Mouse (Mus musculus): ENCODE measurements around the gene Rnf5. TPM values are rescaled to one million over a fixed set of nuclear protein-coding genes. Genes with fewer than 3 reads are reported as not detected.

Rnf5 gene
- polyA plus RNA-seq, 1 experiment from 2014 or later: 197 TPM

GRCm38 (mm10) chr17:34564003-34564421 lies 39.5 kb downstream of the Rnf5 start, which contains the start of gene Notch4:
Gene Notch4, plus strand, starts transcription at chr17:34564268.
- peak within 1 kb of the TSS; percentile 46 for H3K9ac ChIP-seq (ENCODE audit: low read depth, low read length)
- ATAC-seq: peak; percentile 68
- 8% methylated on average over 6 of the region's 6 CpGs for WGBS

GRCm38 (mm10) chr17:34563354-34563753 lies 40.1 kb downstream of the Rnf5 start:
- Histone ChIP-seq H3K4me3 (ENCODE audit: low read length) (no peak overlapping the region), H3K4me2 (ENCODE audit: low read depth, low read length) (no peak overlapping the region), H3K9me3 (ENCODE audit: control insufficient read depth, low read length) (no peaks in the 10 kb centered on the region), H3K4me1 (ENCODE audit: control insufficient read depth, insufficient read depth, low read length) (peaks cover 9% of the 10 kb centered on the region), H3K27ac (ENCODE audit: low read length) (no peak overlapping the region), H3K36me3 (ENCODE audit: control insufficient read depth, insufficient read depth, low read length) (no peaks in the 10 kb centered on the region), H3K27me3 (replicated peaks; ENCODE audit: control insufficient read depth, insufficient read depth, low read length) (no peaks in the 10 kb centered on the region), H3K9ac (ENCODE audit: low read depth, low read length) (0 out of 2 replicates have a peak overlapping the region, but pooled peaks have one; percentile 29)
- WGBS: 73% methylated on average over 11 of the region's 11 CpGs
- ATAC-seq: no peak

More at GRCm38 (mm10) chr17:34564003-34564421, 39.5 kb downstream of the Rnf5 start, which contains the start of gene Notch4:
- peak within 1 kb of the TSS; percentile 34 for H3K4me2 ChIP-seq (ENCODE audit: low read depth, low read length)
- no peaks in the 10 kb centered on the region for H3K27me3 ChIP-seq (replicated peaks; ENCODE audit: control insufficient read depth, insufficient read depth, low read length)
- H3K9me3 ChIP-seq (ENCODE audit: control insufficient read depth, low read length): no peaks in the 10 kb centered on the region
- peak within 1 kb of the TSS; percentile 16; the same call in 1 of the 2 replicates for H3K4me3 ChIP-seq (ENCODE audit: low read length)
- peaks cover 9% of the 10 kb centered on the region for H3K4me1 ChIP-seq (ENCODE audit: control insufficient read depth, insufficient read depth, low read length)
- no peaks in the 10 kb centered on the region for H3K36me3 ChIP-seq (ENCODE audit: control insufficient read depth, insufficient read depth, low read length)
- H3K27ac ChIP-seq (ENCODE audit: low read length): peak within 1 kb of the TSS; percentile 65

GRCm38 (mm10) chr17:34562595-34562994 lies 40.9 kb downstream of the Rnf5 start:
- ATAC-seq: no peak
- H3K36me3 ChIP-seq (ENCODE audit: control insufficient read depth, insufficient read depth, low read length): no peaks in the 10 kb centered on the region
- no peak overlapping the region for H3K4me3 ChIP-seq (ENCODE audit: low read length)
- H3K4me2 ChIP-seq (ENCODE audit: low read depth, low read length): no peak overlapping the region
- no peak overlapping the region for H3K9ac ChIP-seq (ENCODE audit: low read depth, low read length)
- no peaks in the 10 kb centered on the region for H3K27me3 ChIP-seq (replicated peaks; ENCODE audit: control insufficient read depth, insufficient read depth, low read length)
- WGBS: 55% methylated on average over 3 of the region's 3 CpGs
- H3K27ac ChIP-seq (ENCODE audit: low read length): no peak overlapping the region
- no peaks in the 10 kb centered on the region for H3K9me3 ChIP-seq (ENCODE audit: control insufficient read depth, low read length)
- H3K4me1 ChIP-seq (ENCODE audit: control insufficient read depth, insufficient read depth, low read length): peaks cover 9% of the 10 kb centered on the region

- no peak for ATAC-seq
- no peaks in the 10 kb centered on the region for H3K9me3 ChIP-seq (ENCODE audit: control insufficient read depth, low read length)
- no peak overlapping the region for H3K9ac ChIP-seq (ENCODE audit: low read depth, low read length)
- peak overlapping the region; percentile 35; the same call in 1 of the 2 replicates for H3K27ac ChIP-seq (ENCODE audit: low read length)
- H3K4me2 ChIP-seq (ENCODE audit: low read depth, low read length): no peak overlapping the region
- peaks cover 9% of the 10 kb centered on the region for H3K4me1 ChIP-seq (ENCODE audit: control insufficient read depth, insufficient read depth, low read length)
- no peaks in the 10 kb centered on the region for H3K36me3 ChIP-seq (ENCODE audit: control insufficient read depth, insufficient read depth, low read length)
- H3K4me3 ChIP-seq (ENCODE audit: low read length): no peak overlapping the region
- H3K27me3 ChIP-seq (replicated peaks; ENCODE audit: control insufficient read depth, insufficient read depth, low read length): no peaks in the 10 kb centered on the region
- WGBS: 47% methylated on average over 8 of the region's 8 CpGs
Observed at GRCm38 (mm10) chr17:34561200-34561599, 42.3 kb downstream of the Rnf5 start.

GRCm38 (mm10) chr17:34560438-34560837 lies 43.1 kb downstream of the Rnf5 start:
- Histone ChIP-seq H3K27ac (ENCODE audit: low read length) (no peak overlapping the region), H3K4me3 (ENCODE audit: low read length) (no peak overlapping the region), H3K36me3 (ENCODE audit: control insufficient read depth, insufficient read depth, low read length) (no peaks in the 10 kb centered on the region), H3K9ac (ENCODE audit: low read depth, low read length) (no peak overlapping the region), H3K27me3 (replicated peaks; ENCODE audit: control insufficient read depth, insufficient read depth, low read length) (no peaks in the 10 kb centered on the region), H3K9me3 (ENCODE audit: control insufficient read depth, low read length) (no peaks in the 10 kb centered on the region), H3K4me2 (ENCODE audit: low read depth, low read length) (no peak overlapping the region), H3K4me1 (ENCODE audit: control insufficient read depth, insufficient read depth, low read length) (peaks cover 9% of the 10 kb centered on the region)
- WGBS: 93% methylated on average over 6 of the region's 6 CpGs
- no peak for ATAC-seq

- H3K9me3 ChIP-seq (ENCODE audit: control insufficient read depth, low read length): no peaks in the 10 kb centered on the region
- H3K27ac ChIP-seq (ENCODE audit: low read length): no peak overlapping the region
- H3K4me3 ChIP-seq (ENCODE audit: low read length): no peak overlapping the region
- H3K4me2 ChIP-seq (ENCODE audit: low read depth, low read length): no peak overlapping the region
- no peak overlapping the region for H3K9ac ChIP-seq (ENCODE audit: low read depth, low read length)
- H3K27me3 ChIP-seq (replicated peaks; ENCODE audit: control insufficient read depth, insufficient read depth, low read length): no peaks in the 10 kb centered on the region
- peak; percentile 73 for ATAC-seq
- H3K36me3 ChIP-seq (ENCODE audit: control insufficient read depth, insufficient read depth, low read length): no peaks in the 10 kb centered on the region
- WGBS: 26% methylated on average over 15 of the region's 15 CpGs
- peaks cover 9% of the 10 kb centered on the region for H3K4me1 ChIP-seq (ENCODE audit: control insufficient read depth, insufficient read depth, low read length)
Observed at GRCm38 (mm10) chr17:34559895-34560294, 43.6 kb downstream of the Rnf5 start.

- Histone ChIP-seq H3K27me3 (replicated peaks; ENCODE audit: control insufficient read depth, insufficient read depth, low read length) (no peaks in the 10 kb centered on the region), H3K36me3 (ENCODE audit: control insufficient read depth, insufficient read depth, low read length) (no peaks in the 10 kb centered on the region), H3K27ac (ENCODE audit: low read length) (no peak overlapping the region), H3K4me1 (ENCODE audit: control insufficient read depth, insufficient read depth, low read length) (peaks cover 6% of the 10 kb centered on the region), H3K4me3 (ENCODE audit: low read length) (no peak overlapping the region), H3K4me2 (ENCODE audit: low read depth, low read length) (no peak overlapping the region), H3K9me3 (ENCODE audit: control insufficient read depth, low read length) (no peaks in the 10 kb centered on the region), H3K9ac (ENCODE audit: low read depth, low read length) (no peak overlapping the region)
- ATAC-seq: no peak
- WGBS: 78% methylated on average over 7 of the region's 7 CpGs
Observed at GRCm38 (mm10) chr17:34559116-34559515, 44.4 kb downstream of the Rnf5 start.

- no peak overlapping the region for H3K9ac ChIP-seq (ENCODE audit: low read depth, low read length)
- H3K4me2 ChIP-seq (ENCODE audit: low read depth, low read length): no peak overlapping the region
- H3K4me3 ChIP-seq (ENCODE audit: low read length): no peak overlapping the region
- H3K27ac ChIP-seq (ENCODE audit: low read length): no peak overlapping the region
- 0 out of 2 replicates have a peak, but pooled peaks cover 3% of the 10 kb centered on the region for H3K4me1 ChIP-seq (ENCODE audit: control insufficient read depth, insufficient read depth, low read length)
- no peaks in the 10 kb centered on the region for H3K9me3 ChIP-seq (ENCODE audit: control insufficient read depth, low read length)
- H3K27me3 ChIP-seq (replicated peaks; ENCODE audit: control insufficient read depth, insufficient read depth, low read length): no peaks in the 10 kb centered on the region
- 68% methylated on average over 11 of the region's 11 CpGs for WGBS
- ATAC-seq: no peak
- no peaks in the 10 kb centered on the region for H3K36me3 ChIP-seq (ENCODE audit: control insufficient read depth, insufficient read depth, low read length)
Observed at GRCm38 (mm10) chr17:34557411-34557810, 46.1 kb downstream of the Rnf5 start.

GRCm38 (mm10) chr17:34556406-34556805 lies 47.1 kb downstream of the Rnf5 start:
- H3K4me3 ChIP-seq (ENCODE audit: low read length): no peak overlapping the region
- no peak overlapping the region for H3K27ac ChIP-seq (ENCODE audit: low read length)
- H3K9me3 ChIP-seq (ENCODE audit: control insufficient read depth, low read length): no peaks in the 10 kb centered on the region
- ATAC-seq: no peak
- 79% methylated on average over 8 of the region's 8 CpGs for WGBS
- no peaks in the 10 kb centered on the region for H3K36me3 ChIP-seq (ENCODE audit: control insufficient read depth, insufficient read depth, low read length)
- no peak overlapping the region for H3K9ac ChIP-seq (ENCODE audit: low read depth, low read length)
- 0 out of 2 replicates have a peak, but pooled peaks cover 3% of the 10 kb centered on the region for H3K4me1 ChIP-seq (ENCODE audit: control insufficient read depth, insufficient read depth, low read length)
- no peaks in the 10 kb centered on the region for H3K27me3 ChIP-seq (replicated peaks; ENCODE audit: control insufficient read depth, insufficient read depth, low read length)
- H3K4me2 ChIP-seq (ENCODE audit: low read depth, low read length): no peak overlapping the region

GRCm38 (mm10) chr17:34555483-34555882 lies 48.0 kb downstream of the Rnf5 start:
- H3K4me1 ChIP-seq (ENCODE audit: control insufficient read depth, insufficient read depth, low read length): 0 out of 2 replicates have a peak, but pooled peaks cover 3% of the 10 kb centered on the region
- H3K27ac ChIP-seq (ENCODE audit: low read length): no peak overlapping the region
- WGBS: 18% methylated on average over 5 of the region's 5 CpGs
- no peak; the same call in 1 of the 2 replicates for ATAC-seq
- H3K36me3 ChIP-seq (ENCODE audit: control insufficient read depth, insufficient read depth, low read length): no peaks in the 10 kb centered on the region
- H3K9ac ChIP-seq (ENCODE audit: low read depth, low read length): no peak overlapping the region
- H3K4me2 ChIP-seq (ENCODE audit: low read depth, low read length): no peak overlapping the region
- H3K27me3 ChIP-seq (replicated peaks; ENCODE audit: control insufficient read depth, insufficient read depth, low read length): no peaks in the 10 kb centered on the region
- H3K4me3 ChIP-seq (ENCODE audit: low read length): no peak overlapping the region
- no peaks in the 10 kb centered on the region for H3K9me3 ChIP-seq (ENCODE audit: control insufficient read depth, low read length)
